Mouse (Mus musculus) left cerebral cortex, adult 11 months (tissue): ENCODE measurements at regions not wholly inside any gene's neighbourhood (a gene's known extent, or its start where the extent isn't known, plus 50 kb on each side); places are given as distances from the start of the nearest gene placed in this dataset.
"Not testable (repeated sequence)": the region's sequence is repeated elsewhere in the genome, so short reads cannot be mapped to it uniquely, and the experiment has no call there.

Experiments used
- DNase-seq: peaks from one replicate; pipeline ENCODE4 v3.0.0; 2022; ENCODE audit warnings: low spot score

- no peak for DNase-seq
Measured at GRCm38 (mm10) chr5:117040878-117041277, 75.0 kb downstream of the Suds3 start.

GRCm38 (mm10) chr5:117037261-117037660 lies 78.7 kb downstream of the Suds3 start:
- peak; percentile 26 for DNase-seq

- no peak for DNase-seq
Measured at GRCm38 (mm10) chr5:117032130-117032529, 83.8 kb downstream of the Suds3 start.

- DNase-seq = no peak
Measured at GRCm38 (mm10) chr5:117025689-117026383, 90.1 kb downstream of the Suds3 start.

GRCm38 (mm10) chr5:117018419-117019150 lies 97.3 kb downstream of the Suds3 start:
- DNase-seq = no peak

GRCm38 (mm10) chr5:117011128-117011527 lies 104.8 kb downstream of the Suds3 start:
- DNase-seq = no peak

- DNase-seq = peak; percentile 39
Measured at GRCm38 (mm10) chr5:117000770-117001201, 115.1 kb downstream of the Suds3 start.

- no peak for DNase-seq
Measured at GRCm38 (mm10) chr5:116994508-116994907, 121.4 kb downstream of the Suds3 start.

- DNase-seq = no peak
Measured at GRCm38 (mm10) chr5:116993674-116994073, 122.2 kb downstream of the Suds3 start.

GRCm38 (mm10) chr5:116991461-116991860 lies 124.5 kb downstream of the Suds3 start:
- no peak for DNase-seq

- DNase-seq = not testable (repeated sequence)
Measured at GRCm38 (mm10) chr5:116971474-116971873, 144.4 kb downstream of the Suds3 start.

- no peak for DNase-seq
Measured at GRCm38 (mm10) chr5:116964171-116964570, 151.7 kb downstream of the Suds3 start.

GRCm38 (mm10) chr5:116963106-116963505 lies 152.8 kb downstream of the Suds3 start:
- no peak for DNase-seq

- no peak for DNase-seq
Measured at GRCm38 (mm10) chr5:116960041-116960440, 155.9 kb downstream of the Suds3 start.

GRCm38 (mm10) chr5:116958141-116958540 lies 157.8 kb downstream of the Suds3 start:
- no peak for DNase-seq

- DNase-seq = no peak
Measured at GRCm38 (mm10) chr5:116956572-116956971, 159.3 kb downstream of the Suds3 start.

GRCm38 (mm10) chr5:116950280-116950881 lies 165.5 kb downstream of the Suds3 start:
- DNase-seq = no peak

GRCm38 (mm10) chr5:116934585-116934984 lies 181.3 kb downstream of the Suds3 start:
- no peak for DNase-seq

GRCm38 (mm10) chr5:116934151-116934550 lies 181.8 kb downstream of the Suds3 start:
- no peak for DNase-seq

- no peak for DNase-seq
Measured at GRCm38 (mm10) chr5:116933105-116933504, 182.8 kb downstream of the Suds3 start.

GRCm38 (mm10) chr5:116923761-116924160 lies 192.2 kb downstream of the Suds3 start:
- DNase-seq = no peak

GRCm38 (mm10) chr5:116922059-116922671 lies 193.7 kb downstream of the Suds3 start:
- no peak for DNase-seq

- no peak for DNase-seq
Measured at GRCm38 (mm10) chr5:116914876-116915275, 201.0 kb downstream of the Suds3 start.
